Mouse (Mus musculus) forebrain, embryonic 14.5 days (tissue): Measurements from ENCODE around the gene Gm10775. TPM values are rescaled to one million over a fixed set of nuclear protein-coding genes. Genes with fewer than 3 reads are reported as not detected.

ENCODE experiments used
- ATAC-seq: fragments of 200-750 bp; cut with Nextera tagmentation; 2 replicates; pipeline ENCODE4 v1.8.0; 2017; ENCODE audit warnings: mild to moderate bottlenecking, moderate library complexity
- DNase-seq: peaks from one replicate; pipeline ENCODE4 v3.0.0-alpha.2; 2015; ENCODE audit warnings: low spot score
- H3K27ac ChIP-seq: fragments of 300-500 bp; sonication (generic); 2 replicates; pipeline ENCODE4 v1.5.1; 2014; ENCODE audit warnings: low read depth, mild to moderate bottlenecking, control low read depth, low read length, moderate library complexity
- H3K27me3 ChIP-seq: fragments of 300-500 bp; sonication (generic); replicated peaks from 2 replicates; pipeline ENCODE4 v1.6.1; 2014; ENCODE audit warnings: low read length, control low read depth, mixed read lengths; ENCODE audit not compliant: control insufficient read depth, insufficient read depth
- H3K36me3 ChIP-seq: fragments of 300-500 bp; sonication (generic); 2 replicates; pipeline ENCODE4 v1.6.1; 2014; ENCODE audit warnings: low read length, control low read depth; ENCODE audit not compliant: control insufficient read depth, insufficient read depth
- H3K4me1 ChIP-seq: fragments of 300-500 bp; sonication (generic); 2 replicates; pipeline ENCODE4 v1.6.1; 2014; ENCODE audit warnings: antibody characterized with exemption, low read length, control low read depth; ENCODE audit not compliant: control insufficient read depth, insufficient read depth
- H3K4me2 ChIP-seq: fragments of 300-500 bp; sonication (generic); 2 replicates; pipeline ENCODE4 v1.6.1; 2014; ENCODE audit warnings: mild to moderate bottlenecking, control low read depth, low read length
- H3K4me3 ChIP-seq: fragments of 300-500 bp; sonication (generic); 2 replicates; pipeline ENCODE4 v1.5.1; 2014; ENCODE audit warnings: low read depth, low read length, control low read depth
- H3K9ac ChIP-seq: fragments of 300-500 bp; sonication (generic); 2 replicates; pipeline ENCODE4 v1.6.1; 2014; ENCODE audit warnings: mild to moderate bottlenecking, low read length, control low read depth, moderate library complexity
- H3K9me3 ChIP-seq: fragments of 300-500 bp; sonication (generic); replicated peaks from 2 replicates; pipeline ENCODE4 v1.6.1; 2016; ENCODE audit warnings: low read length, control low read depth, mixed read lengths; ENCODE audit not compliant: control insufficient read depth
- WGBS: fragments of 180-500 bp; shearing (Covaris S2); extraction: QIAGEN DNeasy Blood & Tissue Kit; methylation state at CpG from one replicate; pipeline ENCODE4 v1.1.7; 2014; 5-methylcytosine and 5-hydroxymethylcytosine counted together
- polyA plus RNA-seq: library from polyadenylated mRNA; unstranded; fragments of >200 nt; fragmentation: Nextera tagmentation; extraction: Ambion mirVana; gene quantifications from 2 replicates; pipeline ENCODE4 v1.2.1, GENCODE M21; 2014

The Gm10775 gene
- polyA plus RNA-seq, result 0.14 TPM in 1 of 2 replicates, not detected in the other

GRCm38 (mm10) chr13:65259239-65259638 lies at the start of gene Gm10775:
Gm10775 (plus strand) TSS chr13:65259539.
- Histone ChIP-seq H3K9ac (no peak within 1 kb of the TSS), H3K36me3 (no peaks in the 10 kb centered on the region), H3K27ac (no peak within 1 kb of the TSS), H3K9me3 (peaks cover 63% of the 10 kb centered on the region), H3K4me1 (no peaks in the 10 kb centered on the region), H3K4me2 (peak within 1 kb of the TSS; percentile 36), H3K27me3 (no peaks in the 10 kb centered on the region), H3K4me3 (0 out of 2 replicates have a peak within 1 kb of the TSS, but pooled peaks have one; percentile 6)
- WGBS, result 54% methylated on average over 29 of the region's 29 CpGs
- no peak for DNase-seq
- ATAC-seq, result no peak

DNA sequence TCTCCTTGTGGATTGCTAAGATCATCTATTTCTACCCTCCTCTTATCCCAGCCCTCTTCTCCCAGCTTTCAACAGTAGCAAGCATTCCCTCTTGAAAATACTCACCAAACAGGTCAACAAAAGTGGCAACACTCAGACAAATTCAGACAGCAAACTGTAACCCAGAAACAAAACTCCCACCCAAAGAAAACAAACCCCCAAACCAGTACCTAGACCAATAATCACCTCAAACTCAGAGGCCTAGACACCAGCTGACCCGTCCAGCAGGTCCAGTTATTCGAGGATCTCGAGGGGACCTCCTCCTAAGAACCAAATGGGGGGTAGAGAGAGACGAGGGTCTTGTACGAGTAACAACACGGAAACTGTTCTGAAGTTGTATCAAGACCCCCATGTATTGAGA lies 33.4 kb upstream of the Gm10775 start:
- Histone ChIP-seq H3K4me2 (no peak overlapping the region), H3K9ac (no peak overlapping the region), H3K36me3 (no peaks in the 10 kb centered on the region), H3K4me1 (no peaks in the 10 kb centered on the region), H3K27ac (no peak overlapping the region), H3K4me3 (no peak overlapping the region), H3K27me3 (no peaks in the 10 kb centered on the region), H3K9me3 (0 out of 2 replicates have a peak, but pooled peaks cover 5% of the 10 kb centered on the region)
- WGBS, result 60% methylated on average over 6 of the region's 6 CpGs
- ATAC-seq, result no peak
- DNase-seq, result no peak

DNA sequence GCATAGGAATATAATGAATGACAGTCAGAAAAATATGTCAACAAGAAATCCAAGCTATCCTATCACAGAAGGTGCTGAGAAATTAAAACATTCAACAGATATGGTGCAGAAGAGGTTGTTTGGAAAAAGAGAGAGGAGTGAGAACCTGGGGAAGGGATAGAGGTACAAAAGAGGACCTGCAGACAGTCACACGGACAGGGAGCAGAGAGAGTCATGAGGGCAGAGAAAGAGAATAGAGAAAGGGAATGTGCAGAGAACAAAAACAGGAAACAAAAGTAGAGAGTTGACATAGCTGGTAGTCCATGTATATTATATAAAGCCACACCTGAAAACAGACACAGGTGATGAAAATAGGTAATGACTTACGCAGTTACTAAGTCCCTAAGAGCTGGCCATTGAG lies 32.7 kb upstream of the Gm10775 start:
- Histone ChIP-seq H3K4me2 (no peak overlapping the region), H3K9me3 (0 out of 2 replicates have a peak, but pooled peaks cover 5% of the 10 kb centered on the region), H3K4me1 (no peaks in the 10 kb centered on the region), H3K27me3 (no peaks in the 10 kb centered on the region), H3K36me3 (no peaks in the 10 kb centered on the region), H3K9ac (no peak overlapping the region), H3K27ac (no peak overlapping the region), H3K4me3 (no peak overlapping the region)
- no peak for DNase-seq
- ATAC-seq, result no peak
- WGBS, result 86% methylated on average over 2 of the region's 2 CpGs

DNA sequence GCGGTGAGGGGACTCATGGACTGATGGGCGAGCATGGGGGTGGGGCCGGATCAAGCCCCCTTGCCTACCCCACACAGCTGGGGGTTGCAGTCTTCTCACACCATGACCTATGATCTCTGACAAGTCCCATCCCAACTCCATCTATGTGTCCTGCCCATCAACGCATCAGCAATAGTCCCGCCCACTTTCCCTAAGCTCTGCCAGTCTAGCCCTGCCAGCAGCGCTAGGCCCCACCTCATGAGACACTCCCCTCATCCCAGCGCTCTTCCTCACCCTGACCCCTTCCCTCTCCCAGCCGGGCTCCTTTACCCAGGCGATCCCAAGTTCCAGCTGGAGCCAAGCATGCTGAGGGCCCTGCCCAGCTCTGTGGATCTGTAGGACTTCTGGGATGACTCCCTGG lies 22.1 kb upstream of the Gm10775 start:
- 75% methylated on average over 9 of the region's 9 CpGs for WGBS
- peaks cover 8% of the 10 kb centered on the region; the same call in 1 of the 2 replicates for H3K9me3 ChIP-seq
- no peak overlapping the region for H3K4me3 ChIP-seq
- H3K9ac ChIP-seq, result no peak overlapping the region
- H3K4me2 ChIP-seq, result no peak overlapping the region
- no peaks in the 10 kb centered on the region for H3K27me3 ChIP-seq
- no peak overlapping the region for H3K27ac ChIP-seq
- no peak for DNase-seq
- peaks cover 3% of the 10 kb centered on the region for H3K4me1 ChIP-seq
- no peaks in the 10 kb centered on the region for H3K36me3 ChIP-seq
- ATAC-seq, result no peak

DNA sequence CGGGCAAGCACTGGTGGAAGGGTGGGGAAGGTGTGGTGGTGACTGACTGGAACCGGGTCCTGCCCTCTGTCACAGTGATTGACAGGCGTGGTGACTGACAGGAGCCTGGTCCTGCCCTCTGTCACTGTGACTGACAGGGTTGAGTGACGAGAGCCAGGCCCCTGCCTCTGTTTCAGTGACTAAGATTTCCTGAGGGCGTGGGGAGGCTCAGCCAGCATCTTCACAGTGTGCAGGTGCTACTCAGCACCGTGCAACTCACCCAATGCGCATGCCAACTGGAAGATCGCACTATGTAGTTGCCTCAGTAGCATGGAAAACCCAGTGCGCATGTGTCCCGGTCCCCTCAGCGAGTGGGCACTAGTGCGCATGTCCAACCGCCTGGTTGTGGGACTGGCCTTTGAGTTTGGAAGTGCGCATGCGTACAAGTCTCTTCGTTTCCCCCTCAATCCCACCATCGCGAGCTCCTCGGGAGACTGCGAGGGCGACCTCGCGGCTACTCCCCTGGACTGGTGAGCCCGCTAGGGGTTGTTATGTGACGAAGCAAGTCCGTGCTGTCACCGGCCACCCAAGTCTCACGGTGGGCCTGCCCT lies 18.7 kb upstream of the Gm10775 start:
- Histone ChIP-seq H3K4me2 (peak overlapping the region; percentile 96), H3K4me3 (peak overlapping the region; percentile 61), H3K4me1 (peaks cover 7% of the 10 kb centered on the region), H3K36me3 (no peaks in the 10 kb centered on the region), H3K9me3 (peaks cover 20% of the 10 kb centered on the region), H3K27ac (peak overlapping the region; percentile 91), H3K9ac (peak overlapping the region; percentile 69), H3K27me3 (no peaks in the 10 kb centered on the region)
- DNase-seq, result peak; percentile 99
- WGBS, result 1% methylated on average over 28 of the region's 28 CpGs
- peak; percentile 94 for ATAC-seq

DNA sequence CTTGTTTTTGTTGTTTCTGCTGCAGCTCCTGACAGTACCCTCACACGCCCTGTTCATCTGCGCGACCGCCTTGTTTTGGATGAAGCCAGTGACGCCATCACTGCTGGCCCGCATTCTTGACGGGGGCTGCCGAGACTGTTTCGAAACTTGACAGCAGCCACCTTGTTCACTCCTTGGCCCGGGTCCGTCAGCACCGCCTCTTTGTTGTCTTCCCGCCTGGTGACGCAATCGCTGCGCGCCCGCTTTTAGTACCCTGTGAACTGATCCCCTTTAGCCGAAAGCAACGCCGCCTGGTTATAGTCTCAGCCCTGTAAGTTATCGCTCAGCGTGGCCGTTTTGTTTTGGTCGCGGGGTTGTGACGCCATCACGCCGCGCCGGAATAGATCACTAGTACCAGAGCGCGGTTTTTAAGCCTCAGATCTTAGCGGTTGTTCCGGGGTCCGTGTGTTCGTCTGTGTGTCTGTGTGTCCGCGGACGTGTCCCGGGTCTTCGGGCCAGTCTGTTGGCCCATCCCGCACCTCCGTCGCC lies 18.2 kb upstream of the Gm10775 start:
- H3K9ac ChIP-seq, result peak overlapping the region; percentile 69
- WGBS, result under 1% methylated on average over 45 of the region's 45 CpGs
- ATAC-seq (peak; percentile 83), DNase-seq (peak; percentile 95)
- H3K9me3 ChIP-seq, result peaks cover 24% of the 10 kb centered on the region
- H3K36me3 ChIP-seq, result no peaks in the 10 kb centered on the region
- H3K4me3 ChIP-seq, result peak overlapping the region; percentile 61
- peak overlapping the region; percentile 96 for H3K4me2 ChIP-seq
- peaks cover 7% of the 10 kb centered on the region for H3K4me1 ChIP-seq
- peak overlapping the region; percentile 91 for H3K27ac ChIP-seq
- H3K27me3 ChIP-seq, result no peaks in the 10 kb centered on the region

- peak overlapping the region; percentile 91 for H3K27ac ChIP-seq
- peak overlapping the region; percentile 96 for H3K4me2 ChIP-seq
- H3K27me3 ChIP-seq, result no peaks in the 10 kb centered on the region
- H3K36me3 ChIP-seq, result no peaks in the 10 kb centered on the region
- WGBS, result 4% methylated on average over 51 of the region's 51 CpGs
- peaks cover 28% of the 10 kb centered on the region for H3K9me3 ChIP-seq
- H3K4me1 ChIP-seq, result peaks cover 7% of the 10 kb centered on the region
- ATAC-seq (peak; percentile 30), DNase-seq (no peak)
- peak overlapping the region; percentile 69 for H3K9ac ChIP-seq
- H3K4me3 ChIP-seq, result peak overlapping the region; percentile 61
Observed at GRCm38 (mm10) chr13:65241627-65242318, 17.6 kb upstream of the Gm10775 start.

DNA sequence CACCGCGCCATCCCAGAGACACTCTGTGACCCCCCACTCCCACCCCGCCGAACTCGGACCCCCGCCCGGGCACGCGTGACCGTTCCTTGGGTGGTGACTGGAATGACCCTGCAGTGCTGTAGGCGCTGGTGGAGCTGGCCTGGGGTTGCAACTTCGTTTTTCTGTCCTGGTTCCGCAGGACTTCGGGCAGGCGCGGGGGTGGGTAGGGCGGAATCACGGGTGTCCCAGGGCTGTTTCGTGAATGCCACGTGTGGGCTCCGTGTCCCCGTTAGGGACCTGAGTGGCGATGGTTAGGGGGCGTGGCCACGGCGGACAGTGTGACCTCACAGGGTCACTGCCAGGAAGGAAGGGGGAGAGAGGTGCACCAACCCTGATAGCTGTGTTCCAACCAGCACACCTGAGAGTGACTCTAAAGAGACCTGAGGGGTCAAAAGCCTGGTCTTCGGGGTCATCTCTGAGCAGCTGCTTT lies 17.0 kb upstream of the Gm10775 start:
- WGBS, result 50% methylated on average over 27 of the region's 27 CpGs

DNA sequence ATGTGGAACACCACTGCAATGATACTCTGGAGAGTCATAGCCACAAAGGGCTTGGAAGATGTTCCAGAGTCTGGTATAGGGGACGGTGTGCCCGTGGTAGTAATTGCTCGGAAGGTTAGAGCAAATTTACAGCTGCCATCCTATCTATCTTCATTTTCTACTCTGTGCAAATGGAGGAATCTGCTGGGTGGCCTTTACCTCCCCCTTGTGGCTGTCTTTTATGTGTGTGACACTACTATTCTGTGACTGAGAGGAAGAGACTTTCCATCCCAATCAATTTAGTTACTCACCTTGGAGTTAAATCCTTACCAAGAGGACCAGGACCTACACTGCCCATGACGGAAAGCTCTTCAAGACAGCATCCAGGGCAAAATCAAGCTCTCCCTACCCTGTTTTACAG lies 16.1 kb upstream of the Gm10775 start:
- Histone ChIP-seq H3K4me2 (no peak overlapping the region), H3K27ac (no peak overlapping the region), H3K4me3 (no peak overlapping the region), H3K9ac (no peak overlapping the region), H3K27me3 (no peaks in the 10 kb centered on the region), H3K4me1 (peaks cover 7% of the 10 kb centered on the region), H3K9me3 (peaks cover 25% of the 10 kb centered on the region), H3K36me3 (no peaks in the 10 kb centered on the region)
- 96% methylated on average over 4 of the region's 4 CpGs for WGBS
- DNase-seq (no peak), ATAC-seq (no peak)

More for the DNA sequence above, 17.0 kb upstream of the Gm10775 start:
- Histone ChIP-seq H3K27ac (no peak overlapping the region), H3K27me3 (no peaks in the 10 kb centered on the region), H3K9ac (no peak overlapping the region), H3K4me2 (peak overlapping the region; percentile 96), H3K9me3 (peaks cover 24% of the 10 kb centered on the region), H3K36me3 (no peaks in the 10 kb centered on the region), H3K4me1 (peaks cover 7% of the 10 kb centered on the region), H3K4me3 (peak overlapping the region; percentile 61)
- DNase-seq (no peak), ATAC-seq (no peak)
